16 mouse cellular contexts compared by ENCODE assay signal in genomic region chr5:149224666-149225065, GRCm38 (mm10). TPM values are rescaled to one million over a fixed set of nuclear protein-coding genes. Genes with fewer than 3 reads are reported as not detected.
DNase-seq lines count a peak whose midpoint lies in the region; ATAC-seq lines count a peak whose summit lies in the region.
"Had no signal": no experiment of that assay in that cellular context is flagged by ENCODE, and none has a peak within 500 bp of the region (broad histone marks: within the 10 kb centered on the region; RNA-seq: fewer than 3 reads in every experiment).

No protein-coding gene starts in this region.

- no peak for DNase-seq in midbrain, embryonic 10.5 days (ENCODE audit: low spot score)
- DNase-seq in adrenal gland, adult 2 months, result no peak
- DNase-seq in cerebellum, adult 8-10 months, result no peak
- DNase-seq: adrenal gland, adult 8-10 months; cerebellum, adult 11 months; heart, postnatal 14 days; kidney, postnatal 25 days; right cerebral cortex, postnatal 14 days had no signal

- no peak overlapping the region for H3K9ac ChIP-seq in hindbrain, embryonic 16.5 days (ENCODE audit: low read depth, low read length)
- no peak overlapping the region for H3K9ac ChIP-seq in hindbrain, embryonic 12.5 days
- no peak overlapping the region for H3K9ac ChIP-seq in midbrain, embryonic 12.5 days (replicated peaks)
- H3K9ac ChIP-seq in embryonic facial prominence, embryonic 13.5 days, result peak overlapping the region; percentile 44; the same call in 1 of the 2 replicates
- H3K9ac ChIP-seq in neural tube, embryonic 15.5 days (replicated peaks), result no peak overlapping the region
- H3K9ac ChIP-seq: liver, embryonic 12.5 days had no signal

- H3K4me2 ChIP-seq in hindbrain, embryonic 16.5 days (ENCODE audit: low read length), result peak overlapping the region; percentile 13; the same call in 1 of the 2 replicates
- H3K4me2 ChIP-seq in hindbrain, embryonic 12.5 days (replicated peaks), result no peak overlapping the region; the same call in 1 of the 2 replicates
- H3K4me2 ChIP-seq in midbrain, embryonic 12.5 days (replicated peaks), result peak overlapping the region; percentile 24; the same call in 1 of the 2 replicates
- H3K4me2 ChIP-seq in embryonic facial prominence, embryonic 13.5 days, result peak overlapping the region; percentile 19
- H3K4me2 ChIP-seq in neural tube, embryonic 15.5 days, result 0 out of 2 replicates have a peak overlapping the region, but pooled peaks have one; percentile 11
- H3K4me2 ChIP-seq: liver, embryonic 12.5 days had no signal

- peaks cover 6% of the 10 kb centered on the region for H3K4me1 ChIP-seq in hindbrain, embryonic 16.5 days (ENCODE audit: control insufficient read depth, insufficient read depth, low read depth, low read length)
- H3K4me1 ChIP-seq in hindbrain, embryonic 12.5 days, result peaks cover 16% of the 10 kb centered on the region
- peaks cover 14% of the 10 kb centered on the region for H3K4me1 ChIP-seq in midbrain, embryonic 12.5 days
- H3K4me1 ChIP-seq in midbrain, embryonic 10.5 days, result peaks cover 29% of the 10 kb centered on the region
- H3K4me1 ChIP-seq in embryonic facial prominence, embryonic 13.5 days, result peaks cover 20% of the 10 kb centered on the region
- peaks cover 10% of the 10 kb centered on the region for H3K4me1 ChIP-seq in neural tube, embryonic 15.5 days

- no peaks in the 10 kb centered on the region for H3K36me3 ChIP-seq in hindbrain, embryonic 16.5 days (ENCODE audit: control insufficient read depth, insufficient read depth, low read length)
- no peaks in the 10 kb centered on the region for H3K36me3 ChIP-seq in hindbrain, embryonic 12.5 days
- H3K36me3 ChIP-seq in midbrain, embryonic 12.5 days, result no peaks in the 10 kb centered on the region
- H3K36me3 ChIP-seq in midbrain, embryonic 10.5 days, result no peaks in the 10 kb centered on the region
- H3K36me3 ChIP-seq in embryonic facial prominence, embryonic 13.5 days, result no peaks in the 10 kb centered on the region
- H3K36me3 ChIP-seq in neural tube, embryonic 15.5 days, result no peaks in the 10 kb centered on the region
- H3K36me3 ChIP-seq: liver, embryonic 12.5 days had no signal

- no peaks in the 10 kb centered on the region for H3K9me3 ChIP-seq in hindbrain, embryonic 16.5 days (ENCODE audit: control insufficient read depth, low read length)
- H3K9me3 ChIP-seq in hindbrain, embryonic 12.5 days (replicated peaks), result no peaks in the 10 kb centered on the region
- H3K9me3 ChIP-seq in midbrain, embryonic 12.5 days, result peaks cover 5% of the 10 kb centered on the region; the same call in 1 of the 2 replicates
- peaks cover 10% of the 10 kb centered on the region; the same call in 1 of the 2 replicates for H3K9me3 ChIP-seq in midbrain, embryonic 10.5 days (replicated peaks)
- no peaks in the 10 kb centered on the region for H3K9me3 ChIP-seq in embryonic facial prominence, embryonic 13.5 days
- H3K9me3 ChIP-seq in neural tube, embryonic 15.5 days (replicated peaks), result no peaks in the 10 kb centered on the region

- ATAC-seq in hindbrain, embryonic 16.5 days, result no peak
- no peak for ATAC-seq in hindbrain, embryonic 12.5 days (ENCODE audit: low FRiP score)
- no peak for ATAC-seq in midbrain, embryonic 12.5 days (ENCODE audit: low FRiP score, low read depth)
- ATAC-seq in embryonic facial prominence, embryonic 13.5 days (ENCODE audit: insufficient number of reproducible peaks, insufficient read depth, low FRiP score, low TSS enrichment, low read depth), result no peak
- no peak for ATAC-seq in neural tube, embryonic 15.5 days (ENCODE audit: low FRiP score)
- ATAC-seq: CD4-positive, CD25-positive, alpha-beta regulatory T cell, adult 4 months; liver, embryonic 12.5 days had no signal

- H3K4me3 ChIP-seq in hindbrain, embryonic 16.5 days (ENCODE audit: low read length), result no peak overlapping the region
- H3K4me3 ChIP-seq in hindbrain, embryonic 12.5 days, result no peak overlapping the region
- H3K4me3 ChIP-seq in midbrain, embryonic 12.5 days, result no peak overlapping the region
- no peak overlapping the region for H3K4me3 ChIP-seq in midbrain, embryonic 10.5 days
- no peak overlapping the region for H3K4me3 ChIP-seq in embryonic facial prominence, embryonic 13.5 days
- H3K4me3 ChIP-seq in neural tube, embryonic 15.5 days (replicated peaks), result no peak overlapping the region
- H3K4me3 ChIP-seq: left cerebral cortex, adult 2 months; liver, embryonic 12.5 days had no signal

- 17% methylated on average over 7 of the region's 7 CpGs for WGBS in hindbrain, embryonic 16.5 days
- 16% methylated on average over 7 of the region's 7 CpGs for WGBS in hindbrain, embryonic 12.5 days
- WGBS in midbrain, embryonic 12.5 days, result 11% methylated on average over 7 of the region's 7 CpGs
- WGBS in midbrain, embryonic 10.5 days, result 32% methylated on average over 7 of the region's 7 CpGs
- 20% methylated on average over 7 of the region's 7 CpGs for WGBS in embryonic facial prominence, embryonic 13.5 days
- 13% methylated on average over 7 of the region's 7 CpGs for WGBS in neural tube, embryonic 15.5 days

- H3K27me3 ChIP-seq in hindbrain, embryonic 16.5 days (replicated peaks; ENCODE audit: control insufficient read depth, insufficient read depth, low read length), result no peaks in the 10 kb centered on the region
- no peaks in the 10 kb centered on the region for H3K27me3 ChIP-seq in hindbrain, embryonic 12.5 days
- H3K27me3 ChIP-seq in midbrain, embryonic 12.5 days, result peaks cover 4% of the 10 kb centered on the region
- no peaks in the 10 kb centered on the region for H3K27me3 ChIP-seq in midbrain, embryonic 10.5 days (ENCODE audit: low read depth, poor library complexity, severe bottlenecking)
- no peaks in the 10 kb centered on the region for H3K27me3 ChIP-seq in embryonic facial prominence, embryonic 13.5 days
- H3K27me3 ChIP-seq in neural tube, embryonic 15.5 days (replicated peaks), result no peaks in the 10 kb centered on the region
- H3K27me3 ChIP-seq: liver, embryonic 12.5 days had no signal

- no peak overlapping the region for H3K27ac ChIP-seq in hindbrain, embryonic 16.5 days (ENCODE audit: low read depth, low read length)
- no peak overlapping the region for H3K27ac ChIP-seq in hindbrain, embryonic 12.5 days
- H3K27ac ChIP-seq in midbrain, embryonic 12.5 days (replicated peaks), result peak overlapping the region; percentile 49
- no peak overlapping the region; the same call in 1 of the 2 replicates for H3K27ac ChIP-seq in midbrain, embryonic 10.5 days (replicated peaks)
- H3K27ac ChIP-seq in embryonic facial prominence, embryonic 13.5 days, result no peak overlapping the region
- H3K27ac ChIP-seq in neural tube, embryonic 15.5 days (replicated peaks), result no peak overlapping the region
- H3K27ac ChIP-seq: left cerebral cortex, adult 2 months; liver, embryonic 12.5 days had no signal

RNA-seq across cellular contexts. Expression of gene Alox5ap, which starts 39.9 kb away (rescaled TPM):
- 10.1 and 13.3 TPM in 2 replicates for polyA plus RNA-seq in hindbrain, embryonic 16.5 days (2015; fragmentation: Nextera tagmentation; extraction: Ambion mirVana)
- 5.9 and 7.1 TPM in 2 replicates for polyA plus RNA-seq in hindbrain, embryonic 12.5 days (2016; fragmentation: Nextera tagmentation; extraction: Ambion mirVana)
- 4.8 and 6.5 TPM in 2 replicates for polyA plus RNA-seq in midbrain, embryonic 12.5 days (2016; fragmentation: Nextera tagmentation; extraction: Ambion mirVana)
- polyA plus RNA-seq in midbrain, embryonic 10.5 days (2016; fragmentation: Nextera tagmentation; extraction: Ambion mirVana), result 4.8 and 6.2 TPM in 2 replicates
- polyA plus RNA-seq in embryonic facial prominence, embryonic 13.5 days (2015; fragmentation: Nextera tagmentation; extraction: Ambion mirVana), result 10.4 TPM in 2 replicates
- 12.0 and 17.4 TPM in 2 replicates for polyA plus RNA-seq in neural tube, embryonic 15.5 days (2015; fragmentation: Nextera tagmentation; extraction: Ambion mirVana)
- 10 to 100 TPM; 22.8 to 27.0 TPM for total RNA-seq in adrenal gland, adult 2 months (2021)
- polyA plus RNA-seq in adrenal gland, adult 2 months (2012; rRNA removed), result 9.0 and 9.1 TPM in 2 replicates

RNA-seq across cellular contexts. Expression of gene Hmgb1, which starts 40.4 kb away (rescaled TPM):
- 634 and 655 TPM in 2 replicates for polyA plus RNA-seq in hindbrain, embryonic 16.5 days (2015; fragmentation: Nextera tagmentation; extraction: Ambion mirVana)
- 1,291 and 1,445 TPM in 2 replicates for polyA plus RNA-seq in hindbrain, embryonic 12.5 days (2016; fragmentation: Nextera tagmentation; extraction: Ambion mirVana)
- polyA plus RNA-seq in midbrain, embryonic 12.5 days (2016; fragmentation: Nextera tagmentation; extraction: Ambion mirVana), result 1,454 and 1,508 TPM in 2 replicates
- 1,399 and 1,420 TPM in 2 replicates for polyA plus RNA-seq in midbrain, embryonic 10.5 days (2016; fragmentation: Nextera tagmentation; extraction: Ambion mirVana)
- 1,696 and 1,769 TPM in 2 replicates for polyA plus RNA-seq in embryonic facial prominence, embryonic 13.5 days (2015; fragmentation: Nextera tagmentation; extraction: Ambion mirVana)
- polyA plus RNA-seq in neural tube, embryonic 15.5 days (2015; fragmentation: Nextera tagmentation; extraction: Ambion mirVana), result 674 and 837 TPM in 2 replicates
- 100 to 1,000 TPM; 128 to 135 TPM for total RNA-seq in adrenal gland, adult 2 months (2021)
- polyA plus RNA-seq in adrenal gland, adult 2 months (2012; rRNA removed), result 5.1 and 7.5 TPM in 2 replicates

RNA-seq across cellular contexts. Expression of gene Uspl1, which starts 40.5 kb away (rescaled TPM):
- 48.4 and 52.0 TPM in 2 replicates for polyA plus RNA-seq in hindbrain, embryonic 16.5 days (2015; fragmentation: Nextera tagmentation; extraction: Ambion mirVana)
- 63.0 and 68.6 TPM in 2 replicates for polyA plus RNA-seq in hindbrain, embryonic 12.5 days (2016; fragmentation: Nextera tagmentation; extraction: Ambion mirVana)
- polyA plus RNA-seq in midbrain, embryonic 12.5 days (2016; fragmentation: Nextera tagmentation; extraction: Ambion mirVana), result 71.2 and 72.3 TPM in 2 replicates
- polyA plus RNA-seq in midbrain, embryonic 10.5 days (2016; fragmentation: Nextera tagmentation; extraction: Ambion mirVana), result 71.6 and 73.8 TPM in 2 replicates
- 49.7 and 50.2 TPM in 2 replicates for polyA plus RNA-seq in embryonic facial prominence, embryonic 13.5 days (2015; fragmentation: Nextera tagmentation; extraction: Ambion mirVana)
- polyA plus RNA-seq in neural tube, embryonic 15.5 days (2015; fragmentation: Nextera tagmentation; extraction: Ambion mirVana), result 56.1 and 57.1 TPM in 2 replicates
- total RNA-seq in adrenal gland, adult 2 months (2021), result 10 to 100 TPM; 28.5 to 40.7 TPM
- polyA plus RNA-seq in adrenal gland, adult 2 months (2012; rRNA removed), result 3.2 and 4.2 TPM in 2 replicates

Comparison
In these comparisons a context has a peak if more than half of its experiments do, and no peak if none do; other contexts are left out.
1. RNA of gene Hmgb1, which starts 40.4 kb away (polyA plus RNA-seq): 1,696 to 1,769 TPM in embryonic facial prominence, embryonic 13.5 days, 1,454 to 1,508 TPM in midbrain, embryonic 12.5 days, 1,399 to 1,420 TPM in midbrain, embryonic 10.5 days, 1,291 to 1,445 TPM in hindbrain, embryonic 12.5 days, 674 to 837 TPM in neural tube, embryonic 15.5 days and 634 to 655 TPM in hindbrain, embryonic 16.5 days; 5.1 to 7.5 TPM in adrenal gland, adult 2 months; every median in the first group is over 10 times any median in the second.